Mouse (Mus musculus): ENCODE data around the gene Chat. TPM values are rescaled to one million over a fixed set of nuclear protein-coding genes. Genes with fewer than 3 reads are reported as not detected.
"Not testable (repeated sequence)": the region's sequence is repeated elsewhere in the genome, so short reads cannot be mapped to it uniquely, and the experiment has no call there.

The Chat gene
- total RNA-seq, 4 experiments from 2014 or later, result 4.3 to 4.7 (median 4.4) TPM

- DNase-seq (ENCODE audit: low spot score in 2 of 2), result no peak
Observed at GRCm38 (mm10) chr14:32463211-32464040, 2.4 kb downstream of the Chat start.

- DNase-seq (ENCODE audit: low spot score in 2 of 2), result no peak
Observed at GRCm38 (mm10) chr14:32452552-32452951, 13.2 kb downstream of the Chat start.

GRCm38 (mm10) chr14:32446989-32447388 lies 18.8 kb downstream of the Chat start:
- DNase-seq (ENCODE audit: low spot score in 2 of 2), result no peak

GRCm38 (mm10) chr14:32443446-32443845 lies 22.3 kb downstream of the Chat start:
- no peak for DNase-seq (ENCODE audit: low spot score in 2 of 2)

GRCm38 (mm10) chr14:32439744-32440143 lies 26.0 kb downstream of the Chat start:
- no peak for DNase-seq (ENCODE audit: low spot score in 2 of 2)

GRCm38 (mm10) chr14:32439316-32439715 lies 26.5 kb downstream of the Chat start:
- DNase-seq (ENCODE audit: low spot score in 2 of 2), result no peak

- no peak for DNase-seq (ENCODE audit: low spot score in 2 of 2)
Observed at GRCm38 (mm10) chr14:32437352-32437793, 28.4 kb downstream of the Chat start.

- no peak for DNase-seq (ENCODE audit: low spot score in 2 of 2)
Observed at GRCm38 (mm10) chr14:32429030-32429602, 36.7 kb downstream of the Chat start.

- no peak for DNase-seq (ENCODE audit: low spot score in 2 of 2)
Observed at GRCm38 (mm10) chr14:32423946-32424345, 41.8 kb downstream of the Chat start.

- DNase-seq (ENCODE audit: low spot score in 2 of 2), result no peak
Observed at GRCm38 (mm10) chr14:32418747-32419146, 47.0 kb downstream of the Chat start.

- DNase-seq (ENCODE audit: low spot score in 2 of 2), result no peak
Observed at GRCm38 (mm10) chr14:32412075-32412474, 53.7 kb downstream of the Chat start.

GRCm38 (mm10) chr14:32410084-32410483 lies 55.7 kb downstream of the Chat start:
- DNase-seq (ENCODE audit: low spot score in 2 of 2), result no peak

- DNase-seq (ENCODE audit: low spot score in 2 of 2), result not testable (repeated sequence)
Observed at GRCm38 (mm10) chr14:32405399-32405798, 60.4 kb downstream of the Chat start.

- DNase-seq (ENCODE audit: low spot score in 2 of 2), result no peak
Observed at GRCm38 (mm10) chr14:32388196-32388595, 77.6 kb downstream of the Chat start, which contains the start of gene 1700024G13Rik. Gene 1700024G13Rik (minus strand): TSS chr14:32388391.

GRCm38 (mm10) chr14:32381619-32382018 lies 84.2 kb downstream of the Chat start:
- DNase-seq (ENCODE audit: low spot score in 2 of 2), result no peak

GRCm38 (mm10) chr14:32381066-32381465 lies 84.7 kb downstream of the Chat start:
- DNase-seq (ENCODE audit: low spot score in 2 of 2), result no peak

- no peak for DNase-seq (ENCODE audit: low spot score in 2 of 2)
Observed at GRCm38 (mm10) chr14:32380099-32380480, 85.7 kb downstream of the Chat start.

GRCm38 (mm10) chr14:32379395-32380098 lies 86.2 kb downstream of the Chat start:
- no peak for DNase-seq (ENCODE audit: low spot score in 2 of 2)

- no peak for DNase-seq (ENCODE audit: low spot score in 2 of 2)
Observed at GRCm38 (mm10) chr14:32372510-32372909, 93.3 kb downstream of the Chat start.

GRCm38 (mm10) chr14:32369756-32370155 lies 96.0 kb downstream of the Chat start:
- no peak for DNase-seq (ENCODE audit: low spot score in 2 of 2)

- no peak for DNase-seq (ENCODE audit: low spot score in 2 of 2)
Observed at GRCm38 (mm10) chr14:32364359-32364758, 101.4 kb downstream of the Chat start.
